In the genomic region with DNA sequence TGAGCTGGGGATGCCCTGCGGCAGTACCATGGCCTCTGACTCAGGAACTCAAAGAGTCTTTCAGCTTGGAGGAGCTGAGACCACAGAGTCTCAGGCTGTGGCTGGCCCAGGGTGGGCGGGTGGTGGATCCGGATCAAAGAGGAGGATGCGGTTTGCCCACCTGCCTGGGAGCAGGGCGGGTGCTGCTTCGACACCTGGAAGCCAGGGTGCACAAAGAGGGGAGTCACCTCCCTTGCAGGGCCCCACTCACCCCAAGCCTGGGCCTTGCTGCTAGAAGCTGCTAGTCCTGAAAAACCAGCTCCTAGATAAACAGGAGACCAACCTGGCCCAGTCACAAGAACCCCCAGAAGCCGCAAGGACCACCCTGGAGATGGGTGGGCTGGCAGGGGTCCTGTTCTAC, we compare ENCODE assay signal across 11 mouse cellular contexts. TPM values are rescaled to one million over a fixed set of nuclear protein-coding genes. Genes with fewer than 3 reads are reported as not detected.
DNase-seq lines count a peak whose midpoint lies in the region; ATAC-seq and TF ChIP-seq lines count a peak whose summit lies in the region.
"Had no signal": no experiment of that assay in that cellular context is flagged by ENCODE, and none has a peak within 500 bp of the region (broad histone marks: within the 10 kb centered on the region; RNA-seq: fewer than 3 reads in every experiment).

No protein-coding gene starts in this region.

- no peak overlapping the region for H3K9ac ChIP-seq in heart, postnatal 0 days (replicated peaks; ENCODE audit: low read depth, low read length)

- no peak for TF ChIP-seq CTCF in heart, postnatal 0 days (IDR thresholded peaks at IDR 0.05; ENCODE audit: low read depth)

- no peak for ATAC-seq in heart, postnatal 0 days (ENCODE audit: insufficient read depth, low read depth)
- ATAC-seq in activated CD4-positive, CD25-positive, alpha-beta regulatory T cell, adult 4 months, result peak; percentile 90

- DNase-seq in heart, postnatal 0 days (ENCODE audit: low spot score), result no peak
- DNase-seq in heart, postnatal 36 days, result no peak
- DNase-seq in CD4-positive, CD25-positive, alpha-beta regulatory T cell, adult 2 months (ENCODE audit: low read depth, low spot score), result peak; percentile 65
- DNase-seq in naive thymus-derived CD4-positive, alpha-beta T cell, adult 2 months (ENCODE audit: low read depth), result peak; percentile 82
- no peak for DNase-seq in embryo, embryonic 9.5 days (ENCODE audit: extremely low spot score)
- DNase-seq in embryo, embryonic 10.5 days (ENCODE audit: low spot score), result no peak
- no peak for DNase-seq in ovary, postnatal 14 days (ENCODE audit: low spot score)
- DNase-seq: adrenal gland, postnatal 14 days; cerebellum, adult 11 months had no signal

- peak overlapping the region; percentile 76; the same call in 1 of the 2 replicates for H3K27ac ChIP-seq in heart, postnatal 0 days (ENCODE audit: low read depth)

- intact Hi-C loops in heart, postnatal 36 days (cut with DNase I), result no loop called here

- H3K4me2 ChIP-seq in heart, postnatal 0 days (ENCODE audit: low read depth, low read length), result no peak overlapping the region

- 91% methylated on average over 7 of the region's 7 CpGs for WGBS in heart, postnatal 0 days

- peaks cover 31% of the 10 kb centered on the region for H3K4me1 ChIP-seq in heart, postnatal 0 days (ENCODE audit: control insufficient read depth, insufficient read depth)

- TF ChIP-seq EP300 in heart, postnatal 0 days (IDR thresholded peaks at IDR 0.05; ENCODE audit: low read depth), result no peak

- no peak overlapping the region for H3K4me3 ChIP-seq in heart, postnatal 0 days (ENCODE audit: low read depth, low read length)

- no peaks in the 10 kb centered on the region for H3K27me3 ChIP-seq in heart, postnatal 0 days (ENCODE audit: control insufficient read depth, insufficient read depth, low read length)

- no peaks in the 10 kb centered on the region for H3K36me3 ChIP-seq in heart, postnatal 0 days (replicated peaks; ENCODE audit: control insufficient read depth, insufficient read depth, low read length)
- H3K36me3 ChIP-seq: G1E had no signal

- no peaks in the 10 kb centered on the region; the same call in 1 of the 2 replicates for H3K9me3 ChIP-seq in heart, postnatal 0 days (replicated peaks; ENCODE audit: control insufficient read depth, low read length)
- H3K9me3 ChIP-seq: G1E had no signal

RNA-seq across cellular contexts. Expression of a gene that starts 12.0 kb away (rescaled TPM):
- 28.8 and 63.7 TPM in 2 replicates for total RNA-seq in heart, postnatal 0 days (2014; rRNA removed; ENCODE audit: low replicate concordance)
- polyA plus RNA-seq in heart, postnatal 0 days (2015; fragmentation: Nextera tagmentation; extraction: Ambion mirVana), result 20.5 and 27.7 TPM in 2 replicates
- 10 to 100 TPM; 23.4 to 26.9 TPM for total RNA-seq in heart, postnatal 36 days (2021)
- polyA plus RNA-seq in activated CD4-positive, CD25-positive, alpha-beta regulatory T cell, adult 4 months (2017; shearing (Covaris generic)), result 1 to 10 TPM; 7.5 to 7.9 TPM

Comparison
In these comparisons a context has a peak if more than half of its experiments do, and no peak if none do; other contexts are left out.
1. DNase-seq: peak in CD4-positive, CD25-positive, alpha-beta regulatory T cell, adult 2 months (single experiment) and naive thymus-derived CD4-positive, alpha-beta T cell, adult 2 months (single experiment); none in heart, postnatal 0 days (single experiment), heart, postnatal 36 days (0 of 2), embryo, embryonic 9.5 days (single experiment), embryo, embryonic 10.5 days (single experiment) and ovary, postnatal 14 days (single experiment).